Mouse (Mus musculus): ENCODE results near the gene Col7a1.
A peak's percentile ranks its signal among the peaks of the same experiment; 100 is the strongest.

Gene Col7a1

DNA sequence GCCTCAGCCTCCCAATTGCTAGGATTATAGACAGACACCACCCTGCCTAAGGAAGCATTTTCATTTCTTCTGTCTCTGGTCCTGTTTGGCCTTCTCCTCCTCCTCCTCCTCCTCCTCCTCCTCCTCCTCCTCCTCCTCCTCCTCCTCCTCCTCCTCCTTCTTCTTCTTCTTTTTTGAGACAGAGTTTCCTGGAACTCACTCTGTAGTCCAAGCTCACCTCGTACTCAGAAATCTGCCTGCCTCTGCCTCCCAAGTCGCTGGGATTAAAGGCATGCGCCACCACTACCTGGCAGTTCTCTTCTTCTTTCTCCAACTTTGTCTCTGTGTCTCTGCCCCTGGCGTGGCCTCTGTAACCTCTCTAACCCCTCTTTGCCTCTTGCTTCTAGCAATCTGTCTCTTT, 32.3 kb downstream of the Col7a1 start, which contains the start of gene Ucn2:
Gene Ucn2 (plus strand): TSS at position 301 of the 400 bp plus-strand sequence.
- DNase-seq: no peak

DNA sequence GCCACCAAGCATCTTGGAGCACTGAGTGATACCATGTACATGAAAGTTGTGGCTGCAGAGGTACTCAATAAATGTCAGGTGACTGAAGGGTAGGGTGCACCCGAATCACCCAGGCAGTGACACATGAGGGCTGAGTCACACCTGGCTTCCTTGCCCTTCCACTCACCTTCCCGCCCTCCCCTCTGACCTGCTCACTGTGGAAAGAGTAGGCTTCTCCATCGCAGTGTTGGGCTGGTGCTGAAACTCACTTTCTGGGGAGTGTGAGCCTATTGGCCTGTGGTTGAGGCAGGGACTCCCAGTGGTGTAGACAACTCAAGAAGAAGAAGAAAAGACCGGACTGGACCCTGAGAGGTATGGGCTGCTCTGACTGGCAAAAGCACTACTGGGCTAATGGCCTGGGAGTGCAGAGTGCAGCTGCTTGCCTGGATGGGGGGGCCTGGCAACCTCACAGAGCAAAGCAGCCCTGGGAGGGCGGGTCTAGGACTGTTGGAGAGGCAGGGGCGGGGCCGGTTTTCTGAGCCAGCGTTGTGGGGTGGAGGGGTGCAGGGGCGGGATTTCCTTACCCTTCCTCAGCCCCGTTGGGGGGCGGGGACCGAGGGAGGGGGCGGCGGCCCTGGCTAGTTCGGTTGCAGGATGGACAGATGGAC, 34.4 kb downstream of the Col7a1 start:
- peak; percentile 78 for DNase-seq

DNA sequence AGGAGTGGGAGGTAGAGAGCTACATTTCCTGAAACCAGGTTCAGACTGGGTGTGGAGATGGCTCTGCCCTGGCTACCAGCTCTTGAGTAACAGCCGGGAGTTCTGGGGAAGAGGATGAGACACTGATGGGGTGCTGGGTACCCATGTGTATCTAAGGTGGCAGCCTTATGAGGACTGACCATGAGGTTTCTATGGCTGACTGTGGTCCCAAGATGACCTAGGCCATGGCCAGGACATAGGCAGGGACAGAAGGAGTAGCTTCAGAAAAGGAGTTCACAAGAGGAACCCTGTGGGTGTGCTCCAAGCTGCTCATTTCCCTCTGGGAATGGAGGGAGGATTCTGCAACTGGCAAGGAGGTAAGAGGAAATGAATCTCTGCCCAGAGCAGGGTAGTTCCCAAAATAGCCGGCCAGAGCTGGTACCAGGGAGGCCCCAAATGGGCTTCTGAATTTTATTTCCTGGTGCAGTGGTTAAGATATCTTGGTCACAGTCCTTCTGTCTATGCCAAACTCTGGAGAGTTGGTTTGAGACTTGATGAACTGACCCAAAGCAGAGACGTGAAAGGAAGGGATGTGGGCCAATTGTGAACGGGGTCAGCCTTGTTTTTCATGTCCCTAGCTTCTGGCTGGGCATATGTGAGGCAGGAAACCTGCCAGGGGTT, 36.5 kb downstream of the Col7a1 start:
- no peak for DNase-seq

DNA sequence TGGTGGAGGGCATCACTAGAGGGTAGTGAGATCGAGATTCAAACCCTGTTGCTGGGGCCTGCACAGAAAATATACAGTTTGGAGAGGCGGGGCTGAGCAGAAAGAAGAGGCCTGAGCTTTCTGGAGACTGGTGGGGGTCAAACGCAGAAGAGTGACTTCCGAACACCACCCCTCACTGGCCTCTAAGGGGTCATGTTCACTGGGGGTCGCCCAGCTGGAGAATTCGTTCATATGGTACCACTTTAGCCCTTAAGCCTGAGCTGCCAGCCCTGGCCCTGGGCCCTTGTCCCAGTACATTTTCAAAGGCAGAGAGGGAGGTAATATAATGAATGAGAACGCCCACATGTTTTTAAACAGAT, 37.1 kb downstream of the Col7a1 start:
- DNase-seq: no peak

DNA sequence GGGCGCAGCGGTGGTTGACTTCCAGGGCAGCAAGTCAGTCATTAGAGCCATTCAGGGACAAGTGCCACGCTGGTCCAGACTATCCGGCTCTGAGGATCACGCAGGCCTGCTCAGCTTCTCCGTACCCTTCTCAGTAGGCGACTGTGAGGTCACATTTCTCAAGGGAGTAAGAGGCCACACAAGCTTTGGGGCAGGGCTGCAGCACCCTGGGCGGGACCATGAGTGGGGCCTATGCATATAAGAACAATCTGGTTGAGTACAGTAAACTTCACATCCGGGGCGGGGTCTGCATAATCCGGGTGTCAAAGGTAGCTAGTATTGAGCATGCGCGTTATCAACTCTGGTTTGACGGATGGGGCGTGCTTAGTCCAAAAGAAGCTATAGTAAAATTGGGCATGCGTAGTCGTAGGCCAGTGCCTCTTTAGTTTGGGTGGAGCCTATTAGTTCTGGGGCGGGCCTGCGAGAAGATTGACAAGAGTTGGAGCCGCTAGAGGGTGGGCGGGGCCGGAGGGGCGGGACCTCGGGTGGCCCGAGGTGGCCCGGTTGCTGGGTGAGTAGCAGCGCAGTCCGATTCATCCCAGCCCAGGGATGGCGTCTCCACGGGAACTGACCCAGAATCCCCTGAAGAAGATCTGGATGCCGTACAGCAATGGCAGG, 38.2 kb downstream of the Col7a1 start, which contains the start of gene Pfkfb4:
Gene Pfkfb4 (plus strand): TSS at position 351 of the 657 bp plus-strand sequence.
- DNase-seq: peak; percentile 99

DNA sequence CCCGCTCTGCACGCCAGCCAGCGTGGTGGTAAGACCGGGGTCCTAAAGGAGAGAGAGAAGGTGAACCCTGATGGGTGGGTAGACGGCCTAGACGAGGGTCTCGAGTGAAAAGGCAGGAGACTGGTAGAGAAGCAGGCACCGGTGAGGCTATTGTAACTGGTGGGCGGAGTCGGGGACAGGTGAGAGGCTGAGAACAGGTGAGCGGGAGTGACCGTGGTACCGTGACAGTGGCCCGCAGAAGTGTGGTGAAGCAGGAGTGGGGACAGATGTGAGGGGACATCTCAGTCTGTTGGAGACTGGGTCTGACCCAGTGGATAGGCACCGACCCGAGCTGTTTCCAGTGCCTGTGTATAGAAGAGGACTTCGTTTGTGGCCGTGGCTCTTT, 38.7 kb downstream of the Col7a1 start:
- no peak for DNase-seq

DNA sequence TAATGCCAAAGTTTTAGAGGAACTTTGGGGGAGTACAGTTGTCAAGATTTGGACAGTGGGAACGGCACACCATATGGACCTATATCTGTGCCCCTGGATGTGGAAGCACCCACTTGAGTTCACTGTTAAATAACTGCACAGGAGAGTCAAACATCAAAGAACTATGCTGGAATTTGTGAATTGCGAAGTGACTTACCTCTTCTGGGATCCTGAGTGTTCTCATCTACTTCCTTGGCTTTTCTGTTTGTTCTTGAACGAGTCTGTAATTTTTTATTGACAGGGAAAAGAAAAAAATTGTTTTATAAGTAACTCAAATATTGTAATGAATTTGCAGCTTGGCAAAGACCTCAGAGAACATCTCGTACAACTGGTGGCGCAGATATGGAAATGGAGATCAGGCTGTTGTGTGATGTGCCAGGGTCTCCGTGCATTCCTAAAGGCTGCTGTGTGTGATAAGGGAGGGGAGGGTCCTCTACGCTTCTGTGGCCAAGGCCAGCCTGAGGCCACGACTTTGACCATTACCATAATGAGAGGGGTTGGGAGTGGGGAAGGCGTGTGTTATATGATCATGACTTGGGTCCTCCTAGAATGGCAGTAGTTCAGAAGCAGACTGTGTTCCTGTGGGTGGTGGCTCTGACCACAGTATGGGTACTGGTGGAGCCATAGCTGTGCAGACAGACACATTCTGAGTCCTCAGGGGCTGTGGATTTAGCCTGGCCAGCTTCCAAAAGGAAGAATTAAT, 39.4 kb downstream of the Col7a1 start:
- no peak for DNase-seq

DNA sequence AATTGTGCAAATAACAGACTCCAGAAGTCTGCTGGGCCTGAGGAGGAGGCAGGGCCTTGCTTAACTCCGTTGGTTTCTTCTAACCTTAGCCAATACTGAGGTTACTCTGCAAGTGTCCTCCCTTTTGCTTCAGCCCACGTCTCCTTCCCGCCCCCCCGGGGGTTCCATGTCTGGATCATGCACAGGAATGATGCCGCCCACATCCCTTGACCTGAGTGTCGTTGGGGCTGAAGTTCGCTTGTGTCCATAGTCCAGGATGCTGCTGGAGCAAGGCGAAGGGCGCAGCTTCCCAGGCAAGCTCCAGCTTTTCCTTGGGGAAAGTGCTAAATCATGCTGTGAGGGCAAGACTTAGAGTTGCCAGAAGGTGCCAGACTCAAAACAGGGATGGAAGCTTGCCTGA, 43.0 kb downstream of the Col7a1 start:
- no peak for DNase-seq

DNA sequence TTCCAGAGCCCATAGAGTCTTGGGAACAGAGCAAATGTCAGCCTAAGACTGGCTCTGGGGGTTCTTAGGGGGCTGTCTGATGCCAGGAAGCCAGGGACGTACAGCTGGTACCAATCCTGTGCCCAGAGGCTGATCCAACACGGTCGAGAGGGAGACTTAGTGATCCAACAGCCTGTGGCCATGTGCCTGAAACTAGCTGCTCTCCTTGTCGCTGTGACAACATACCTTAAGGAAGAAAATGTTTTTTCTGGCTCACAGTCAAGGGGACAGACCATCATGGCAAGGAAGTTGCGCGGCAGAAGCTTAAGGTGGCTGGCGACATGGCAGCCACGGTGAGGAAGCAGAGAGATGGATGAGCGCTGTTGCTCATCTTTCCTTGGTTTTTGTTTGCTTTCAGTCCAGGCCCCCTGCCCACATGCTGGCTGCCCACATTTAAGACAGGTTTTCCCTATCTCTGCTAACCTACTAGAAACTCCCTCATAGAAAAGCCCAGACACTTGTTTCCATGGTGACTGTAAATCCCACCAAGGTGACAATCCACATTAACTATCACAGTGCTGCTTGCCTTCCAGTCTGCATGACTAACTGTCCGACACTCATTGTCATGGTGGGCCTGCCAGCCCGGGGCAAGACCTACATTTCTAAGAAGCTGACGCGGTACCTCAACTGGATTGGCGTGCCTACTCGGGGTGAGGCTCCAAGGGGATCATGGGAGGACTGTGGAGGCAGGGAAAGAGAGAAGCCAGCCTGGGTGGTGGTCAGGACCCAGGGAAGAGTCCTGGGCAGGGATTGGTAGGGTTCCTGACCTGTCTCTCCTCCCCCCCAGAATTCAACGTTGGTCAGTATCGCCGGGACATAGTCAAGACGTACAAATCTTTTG, 45.1 kb downstream of the Col7a1 start:
- DNase-seq: no peak

DNA sequence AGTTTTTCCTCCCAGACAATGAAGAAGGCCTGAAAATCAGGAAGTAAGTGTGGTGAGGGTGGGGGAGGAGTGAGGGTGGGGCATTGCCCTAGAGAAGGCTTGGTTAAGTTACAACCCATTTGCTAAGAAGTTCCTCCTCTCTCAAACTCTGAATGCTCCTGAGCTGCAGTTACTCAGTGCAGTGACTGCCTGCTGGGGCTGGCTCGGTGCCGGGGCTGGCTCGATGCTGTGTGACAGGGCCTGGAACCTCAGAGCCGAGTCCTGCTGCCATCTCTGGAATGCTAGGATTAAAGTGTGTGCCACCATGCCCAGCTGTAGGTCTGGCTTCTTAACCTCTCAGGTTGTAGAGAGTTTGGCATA, 45.8 kb downstream of the Col7a1 start:
- no peak for DNase-seq

DNA sequence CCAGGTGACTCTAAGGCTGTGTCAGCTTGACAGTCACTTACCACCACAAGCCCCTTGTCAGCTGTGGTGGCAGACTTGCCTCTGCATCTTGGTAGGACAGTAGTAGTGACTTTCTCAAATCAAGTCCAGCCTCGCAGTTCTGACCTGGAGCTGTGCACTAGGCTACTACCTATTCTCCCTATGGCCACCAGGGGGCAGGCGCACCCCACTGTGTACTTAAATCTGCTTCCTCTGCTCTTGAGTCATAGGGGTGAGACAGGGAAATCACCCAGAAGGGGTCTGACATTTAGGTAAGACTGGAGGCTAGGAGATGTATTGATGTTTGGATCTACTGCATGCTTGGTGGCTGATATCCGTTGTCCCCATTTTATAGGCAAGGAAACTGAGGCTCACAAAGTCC, 47.3 kb downstream of the Col7a1 start:
- DNase-seq: peak; percentile 75

DNA sequence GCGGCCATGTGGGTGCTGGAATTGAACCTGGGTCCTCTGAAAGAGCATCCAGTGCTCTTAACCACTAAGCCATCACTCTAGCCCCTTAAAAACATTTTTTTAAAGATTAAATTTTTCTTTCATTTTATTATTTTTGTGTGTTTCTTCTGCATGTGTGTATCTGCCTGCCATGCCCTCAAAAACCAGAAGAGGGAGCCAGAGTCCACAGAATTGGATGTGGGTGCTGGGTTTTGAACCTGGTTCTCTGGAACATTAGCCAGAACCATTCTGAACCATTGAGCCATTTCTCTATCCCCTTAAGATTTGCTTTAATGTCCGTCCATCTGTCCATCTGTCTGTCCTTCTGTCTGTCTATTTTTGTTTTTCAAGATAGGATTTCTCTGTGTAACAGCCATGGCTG, 49.8 kb downstream of the Col7a1 start:
- peak; percentile 51 for DNase-seq

DNA sequence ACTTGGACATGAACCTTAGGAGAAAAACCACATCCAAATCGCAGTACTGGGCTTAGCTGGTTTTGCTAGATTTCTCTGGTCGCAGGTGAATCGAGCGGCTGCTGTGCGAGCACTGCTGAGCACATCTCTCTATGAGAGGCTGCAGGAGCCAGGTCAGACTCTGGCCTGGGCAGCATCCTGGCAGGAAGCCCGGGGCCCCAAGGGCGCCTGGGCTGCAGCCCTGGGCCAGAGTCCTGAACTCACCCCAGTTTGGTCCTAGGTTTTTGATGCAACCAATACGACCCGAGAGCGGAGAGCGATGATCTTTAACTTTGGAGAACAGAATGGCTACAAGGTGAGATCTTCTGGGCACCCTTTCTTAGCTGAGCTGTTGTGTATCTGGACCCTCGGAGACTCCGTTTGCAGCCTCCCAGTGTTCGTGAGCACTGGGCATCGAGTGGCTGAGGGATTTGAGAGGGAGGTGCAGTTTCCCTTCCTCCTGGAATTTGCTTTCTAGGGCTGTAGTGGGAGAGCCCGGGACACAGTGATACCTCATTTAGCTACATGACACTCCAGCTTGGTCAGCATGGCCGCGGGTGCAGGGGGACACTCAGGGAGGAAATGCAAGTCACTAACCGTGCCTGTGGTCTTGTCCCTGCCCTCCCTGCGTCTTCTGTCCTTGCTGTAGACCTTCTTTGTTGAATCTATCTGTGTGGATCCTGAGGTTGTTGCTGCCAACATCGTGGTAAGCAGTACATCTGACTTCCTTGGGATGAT, 53.8 kb downstream of the Col7a1 start:
- DNase-seq: no peak

DNA sequence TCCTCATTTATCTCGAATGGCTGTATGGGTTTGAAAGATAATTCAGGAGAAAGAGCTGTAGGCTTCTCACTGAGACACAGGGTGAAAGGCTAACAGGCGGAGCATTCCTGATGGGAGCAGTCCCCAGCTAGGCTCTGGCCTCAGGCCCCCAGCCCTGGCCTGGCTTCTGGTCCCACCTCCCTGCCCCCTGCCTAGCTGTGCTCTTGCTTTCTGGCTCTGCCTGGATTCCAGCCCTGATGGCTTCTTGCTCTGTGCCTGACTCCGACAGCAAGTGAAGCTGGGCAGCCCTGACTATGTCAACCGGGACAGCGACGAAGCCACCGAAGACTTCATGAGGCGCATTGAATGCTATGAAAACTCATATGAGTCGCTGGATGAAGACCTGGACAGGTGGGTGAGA, 54.7 kb downstream of the Col7a1 start:
- DNase-seq: no peak

DNA sequence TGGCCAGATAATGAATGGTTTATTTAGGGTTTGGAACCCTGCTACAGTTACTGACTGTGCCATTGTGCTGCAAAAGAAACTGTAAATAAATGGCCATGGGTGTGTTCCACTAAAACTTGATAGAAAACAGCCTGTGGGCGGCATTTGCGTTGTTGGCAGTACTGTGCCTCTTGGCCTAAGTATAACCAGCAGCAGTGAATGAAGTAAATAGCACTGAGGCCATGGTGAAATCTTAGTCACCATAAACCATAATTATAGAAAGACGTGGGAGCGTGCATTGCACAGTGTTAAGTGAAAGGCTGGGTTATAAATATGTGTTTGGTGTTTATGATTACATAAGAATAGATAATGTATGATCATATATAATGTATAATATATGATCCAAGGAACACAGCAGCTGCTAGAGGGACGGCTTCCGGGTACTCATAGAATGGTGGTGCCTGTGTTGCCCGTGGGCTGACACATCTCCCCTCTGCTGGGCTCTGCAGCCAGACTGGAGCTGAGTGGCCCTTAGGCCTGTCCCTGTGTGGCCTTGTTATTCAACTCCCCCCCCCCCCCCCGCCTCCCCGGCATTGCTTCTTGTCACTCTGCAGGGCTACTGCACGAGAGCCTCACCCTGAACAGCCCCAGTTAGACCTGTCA, 55.7 kb downstream of the Col7a1 start:
- DNase-seq: no peak

DNA sequence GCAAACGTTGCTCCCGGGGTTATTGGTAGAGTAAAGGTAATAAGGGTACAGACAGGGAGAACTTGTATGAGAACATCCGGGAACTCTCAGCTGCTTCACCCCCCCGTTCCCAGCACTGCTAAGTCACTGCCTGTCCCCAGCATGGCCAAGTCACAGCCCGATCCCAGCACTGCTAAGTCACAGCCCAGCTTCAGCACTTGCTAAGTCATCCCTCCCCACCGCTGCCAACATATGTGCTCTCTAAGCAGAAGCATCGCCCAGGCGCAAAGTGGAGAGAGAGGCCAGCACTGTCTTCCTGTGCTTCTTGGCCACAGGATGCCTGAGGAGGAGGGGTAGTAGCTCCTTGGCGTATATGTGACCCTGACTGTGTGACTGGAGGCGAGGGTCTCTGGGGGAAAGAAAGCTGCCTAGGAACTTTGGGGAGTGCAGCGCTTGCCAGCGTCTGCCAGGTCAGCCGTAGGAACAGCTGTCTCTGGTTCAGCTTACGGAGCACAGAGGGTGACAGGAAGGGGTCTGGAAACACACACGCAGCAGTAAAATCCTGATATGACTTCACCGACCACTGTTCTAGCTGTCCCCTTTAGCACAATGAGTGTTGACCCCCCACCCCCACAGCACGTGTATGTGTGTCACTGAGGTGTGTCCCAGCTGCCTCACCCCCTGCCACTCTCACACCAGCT, 56.4 kb downstream of the Col7a1 start:
- no peak for DNase-seq

DNA sequence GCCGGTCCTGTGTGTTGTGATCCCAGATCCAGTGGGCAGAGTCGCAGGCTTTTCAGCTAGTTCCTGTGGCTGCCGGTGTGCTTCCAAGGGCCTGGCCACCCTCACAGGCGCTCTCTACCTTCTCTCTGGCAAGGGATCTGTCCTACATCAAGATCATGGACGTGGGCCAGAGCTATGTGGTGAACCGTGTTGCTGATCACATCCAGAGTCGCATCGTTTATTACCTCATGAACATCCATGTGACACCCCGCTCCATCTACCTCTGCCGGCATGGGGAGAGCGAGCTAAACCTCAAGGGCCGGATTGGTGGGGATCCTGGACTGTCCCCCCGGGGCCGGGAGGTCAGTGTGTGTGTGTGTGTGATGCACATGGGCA, 56.9 kb downstream of the Col7a1 start:
- no peak for DNase-seq

DNA sequence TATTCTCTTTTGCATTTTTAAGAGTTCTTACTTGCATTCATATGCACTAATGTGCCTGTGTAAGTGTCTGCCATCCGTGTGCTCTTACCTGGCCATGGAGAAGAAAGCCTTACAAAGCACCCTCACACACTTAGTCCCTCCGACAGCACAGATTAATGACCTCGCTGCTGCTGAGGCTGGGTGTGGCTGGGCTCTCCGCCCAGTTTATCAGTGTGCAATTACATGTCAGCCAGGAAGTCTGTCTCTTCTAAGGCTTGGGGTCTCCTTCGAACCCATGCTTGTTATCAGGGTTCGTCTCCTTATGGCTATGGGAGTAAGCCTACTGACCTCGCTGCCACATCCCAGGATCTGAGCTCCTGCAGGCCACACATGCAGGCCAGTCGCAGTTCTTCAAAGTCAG, 62.0 kb downstream of the Col7a1 start:
- DNase-seq: no peak

DNA sequence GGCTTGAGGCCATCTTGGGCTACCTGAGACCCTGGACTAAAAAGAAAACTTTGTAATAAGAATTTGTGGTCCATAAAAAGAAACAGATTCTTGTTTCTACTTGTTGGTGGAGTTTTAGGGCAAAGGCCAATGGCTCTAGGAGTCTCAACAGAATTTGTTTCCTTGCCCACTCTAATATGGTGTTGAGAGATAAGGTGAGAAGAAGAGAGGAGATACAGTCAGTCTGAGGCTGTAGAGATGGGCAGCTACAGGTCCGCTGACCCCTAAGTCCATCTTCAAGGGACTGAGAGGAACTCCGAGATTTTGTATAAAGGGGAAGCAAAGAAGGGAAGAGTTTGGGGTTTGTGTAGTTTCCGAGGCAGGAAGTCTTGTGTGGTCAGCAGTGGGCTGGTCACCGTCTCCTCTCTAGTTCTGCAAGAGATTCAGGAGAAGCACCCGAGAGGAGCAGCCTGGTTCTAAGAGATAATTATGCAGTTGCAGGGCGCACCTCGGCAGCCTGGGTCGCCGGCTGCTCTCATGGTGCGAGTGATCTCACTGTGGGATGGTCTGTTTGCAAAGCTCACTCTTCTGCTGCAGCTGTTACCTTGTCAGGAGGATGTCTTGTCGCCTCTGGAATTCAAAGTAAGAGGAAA, 63.7 kb downstream of the Col7a1 start:
- DNase-seq: no peak

DNA sequence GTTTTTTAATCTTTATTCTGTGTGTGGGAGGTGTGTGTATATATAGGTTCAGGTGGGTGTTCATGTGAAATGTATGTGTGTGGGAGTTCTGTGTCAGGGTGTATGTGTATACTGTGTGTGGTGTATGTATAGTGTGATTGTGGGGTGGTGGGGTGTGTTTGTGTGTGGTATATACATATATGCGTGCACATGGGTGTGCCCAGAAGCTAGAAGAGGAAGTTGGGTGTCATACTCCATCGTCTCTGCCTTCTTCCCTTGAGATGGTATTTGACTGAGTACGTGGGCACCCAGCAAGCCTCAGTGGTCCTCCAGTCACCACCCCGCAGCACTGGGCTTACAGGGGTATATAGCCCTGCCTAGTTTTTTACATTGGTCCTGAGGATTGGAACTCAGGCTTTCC, 68.0 kb downstream of the Col7a1 start:
- no peak for DNase-seq
